Mouse (Mus musculus): ENCODE results near the gene Cenpb.
"Not testable (repeated sequence)": the region's sequence is repeated elsewhere in the genome, so short reads cannot be mapped to it uniquely, and the experiment has no call there.

GRCm38 (mm10) chr2:131226669-131227068 is 46.8 kb upstream of the Cenpb start:
- TF ChIP-seq CTCF, EP300 (IDR thresholded peaks at IDR 0.05; ENCODE audit: low read depth): not testable (repeated sequence)
